21 mouse cellular contexts compared by ENCODE assay signal in the genomic region with DNA sequence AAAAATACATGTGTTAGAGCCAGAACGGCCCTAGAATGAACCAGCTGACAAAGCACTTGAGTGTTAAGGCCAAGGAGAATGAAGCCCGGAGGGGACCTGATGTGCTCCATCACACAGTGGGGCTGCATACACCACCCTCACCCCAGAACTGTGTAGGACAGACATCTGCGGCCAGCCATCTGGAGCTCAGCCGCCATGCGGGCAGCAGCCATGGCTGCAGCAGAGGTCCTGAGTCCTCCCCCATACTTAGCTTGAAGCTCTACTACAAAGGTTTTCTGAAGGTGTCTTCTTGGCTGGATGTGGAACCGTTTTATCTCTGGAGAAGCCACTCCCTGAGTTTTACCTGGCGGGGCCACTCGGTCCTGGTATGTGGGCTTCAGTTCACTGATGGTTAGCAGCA. TPM values are rescaled to one million over a fixed set of nuclear protein-coding genes. Genes with fewer than 3 reads are reported as not detected.
A peak's percentile ranks its signal among the peaks of the same experiment; 100 is the strongest.
DNase-seq lines count a peak whose midpoint lies in the region; ATAC-seq and TF ChIP-seq lines count a peak whose summit lies in the region.
"Had no signal": no experiment of that assay in that cellular context is flagged by ENCODE, and none has a peak within 500 bp of the region (broad histone marks: within the 10 kb centered on the region; RNA-seq: fewer than 3 reads in every experiment).

No protein-coding gene starts in this region.

- TF ChIP-seq POLR2A in kidney, adult 2 months (IDR thresholded peaks at IDR 0.05; ENCODE audit: low read depth, low read length), result no peak
- 0 out of 2 replicates have a peak, but pooled peaks have one; percentile 16 for TF ChIP-seq POLR2A in olfactory bulb, adult 2 months (IDR thresholded peaks at IDR 0.05; ENCODE audit: insufficient read depth, low read depth, low read length)

- H3K36me3 ChIP-seq in heart, embryonic 13.5 days, result peaks cover 61% of the 10 kb centered on the region
- peaks cover 47% of the 10 kb centered on the region for H3K36me3 ChIP-seq in kidney, adult 2 months (ENCODE audit: control insufficient read depth, insufficient read depth, low read length)
- H3K36me3 ChIP-seq in kidney, embryonic 15.5 days, result peaks cover 37% of the 10 kb centered on the region
- H3K36me3 ChIP-seq: embryonic facial prominence, embryonic 12.5 days; stomach, embryonic 15.5 days had no signal

- TF ChIP-seq CTCF in kidney, adult 2 months (conservative IDR thresholded peaks at IDR 0.05; ENCODE audit: insufficient read depth, insufficient read length, low read depth, low read length), result no peak
- no peak for TF ChIP-seq CTCF in olfactory bulb, adult 2 months (IDR thresholded peaks at IDR 0.05; ENCODE audit: insufficient read depth, low read depth, low read length)

- peak overlapping the region; percentile 86; the same call in 1 of the 2 replicates for H3K9ac ChIP-seq in heart, embryonic 13.5 days
- H3K9ac ChIP-seq in kidney, embryonic 15.5 days, result no peak overlapping the region
- H3K9ac ChIP-seq: embryonic facial prominence, embryonic 12.5 days; lung, embryonic 14.5 days; midbrain, embryonic 12.5 days; stomach, embryonic 15.5 days had no signal

- H3K4me1 ChIP-seq in heart, embryonic 13.5 days, result peaks cover 75% of the 10 kb centered on the region
- peaks cover 27% of the 10 kb centered on the region; the same call in 1 of the 2 replicates for H3K4me1 ChIP-seq in kidney, adult 2 months (ENCODE audit: control insufficient read depth, insufficient read depth, low read length)
- H3K4me1 ChIP-seq in kidney, embryonic 15.5 days, result peaks cover 12% of the 10 kb centered on the region
- H3K4me1 ChIP-seq in olfactory bulb, adult 2 months (ENCODE audit: control insufficient read depth, insufficient read depth, low read length), result peaks cover 17% of the 10 kb centered on the region

- H3K9me3 ChIP-seq in heart, embryonic 13.5 days, result no peaks in the 10 kb centered on the region
- no peaks in the 10 kb centered on the region for H3K9me3 ChIP-seq in kidney, embryonic 15.5 days (replicated peaks)
- H3K9me3 ChIP-seq: embryonic facial prominence, embryonic 12.5 days; midbrain, embryonic 12.5 days; stomach, embryonic 15.5 days had no signal

- WGBS in heart, embryonic 13.5 days, result 74% methylated on average over 8 of the region's 8 CpGs
- 49% methylated on average over 8 of the region's 8 CpGs for WGBS in kidney, adult 2 months
- WGBS in kidney, embryonic 15.5 days, result 86% methylated on average over 8 of the region's 8 CpGs
- 32% methylated on average over 8 of the region's 8 CpGs for WGBS in olfactory bulb, adult 2 months

- H3K4me3 ChIP-seq in heart, embryonic 13.5 days, result peak overlapping the region; percentile 88; the same call in 1 of the 2 replicates
- H3K4me3 ChIP-seq in kidney, adult 2 months (ENCODE audit: insufficient read depth, low read depth, low read length), result peak overlapping the region; percentile 46
- no peak overlapping the region for H3K4me3 ChIP-seq in kidney, embryonic 15.5 days (replicated peaks)
- H3K4me3 ChIP-seq in olfactory bulb, adult 2 months (ENCODE audit: insufficient read depth, low read depth, low read length), result peak overlapping the region; percentile 54
- H3K4me3 ChIP-seq: embryonic facial prominence, embryonic 12.5 days; midbrain, embryonic 12.5 days; stomach, embryonic 15.5 days had no signal

- no peak for ATAC-seq in heart, embryonic 13.5 days (ENCODE audit: extremely low read depth, insufficient number of reproducible peaks, low FRiP score, low TSS enrichment)
- ATAC-seq in kidney, embryonic 15.5 days (replicated peaks; ENCODE audit: low FRiP score), result no peak
- ATAC-seq: forebrain, embryonic 16.5 days; Patski had no signal

- H3K4me2 ChIP-seq in heart, embryonic 13.5 days, result peak overlapping the region; percentile 75
- H3K4me2 ChIP-seq in kidney, embryonic 15.5 days, result no peak overlapping the region
- H3K4me2 ChIP-seq: embryonic facial prominence, embryonic 12.5 days; lung, embryonic 14.5 days; midbrain, embryonic 12.5 days had no signal

- intact Hi-C loops in heart, postnatal 14 days (cut with DNase I), result loop anchor here (5.0 kb wide), 1 partner anchor 86 kb away; no protein-coding TSS in a partner anchor

- DNase-seq in heart, postnatal 14 days, result no peak
- DNase-seq in kidney, adult 2 months, result no peak
- peak; percentile 12 for DNase-seq in right cerebral cortex, postnatal 25 days
- no peak for DNase-seq in right cerebral cortex, adult 2 months (ENCODE audit: low spot score in 2 of 2)
- no peak for DNase-seq in lung, postnatal 25 days (ENCODE audit: low spot score)
- DNase-seq: adrenal gland, postnatal 14 days; cerebellum, adult 18-20 months; heart, postnatal 4 days; layer of hippocampus, postnatal 36 days; left cerebral cortex, postnatal 4 days; lung, embryonic 14.5 days; retina, postnatal 1 day had no signal

- peak overlapping the region; percentile 87 for H3K27ac ChIP-seq in heart, embryonic 13.5 days (replicated peaks)
- H3K27ac ChIP-seq in kidney, adult 2 months (ENCODE audit: insufficient read depth, low read depth, low read length), result peak overlapping the region; percentile 58
- no peak overlapping the region for H3K27ac ChIP-seq in kidney, embryonic 15.5 days
- peak overlapping the region; percentile 55 for H3K27ac ChIP-seq in olfactory bulb, adult 2 months (ENCODE audit: insufficient read depth, low read depth, low read length)
- H3K27ac ChIP-seq: embryonic facial prominence, embryonic 12.5 days; macrophage; midbrain, embryonic 12.5 days; stomach, embryonic 15.5 days had no signal

- no peaks in the 10 kb centered on the region for H3K27me3 ChIP-seq in heart, embryonic 13.5 days (replicated peaks)
- no peaks in the 10 kb centered on the region for H3K27me3 ChIP-seq in kidney, adult 2 months (replicated peaks; ENCODE audit: control insufficient read depth, insufficient read depth, low read length)
- H3K27me3 ChIP-seq in kidney, embryonic 15.5 days, result peaks cover 28% of the 10 kb centered on the region
- H3K27me3 ChIP-seq: Patski; stomach, embryonic 15.5 days had no signal

RNA-seq across cellular contexts. Expression of gene Atp1b1, which starts 5.0 kb away (rescaled TPM):
- polyA plus RNA-seq in heart, embryonic 13.5 days (2015; fragmentation: Nextera tagmentation; extraction: Ambion mirVana), result 293 and 324 TPM in 2 replicates
- total RNA-seq in heart, postnatal 14 days (2021), result 100 to 1,000 TPM; 452 to 466 TPM
- polyA plus RNA-seq in kidney, adult 2 months (2012; rRNA removed), result 945 and 1,094 TPM in 2 replicates
- 163 and 179 TPM in 2 replicates for polyA plus RNA-seq in kidney, embryonic 15.5 days (2015; fragmentation: Nextera tagmentation; extraction: Ambion mirVana)
- 868 and 1,072 TPM in 2 replicates for polyA plus RNA-seq in olfactory bulb, adult 2 months (2012; ENCODE audit: insufficient read depth, insufficient read length, low replicate concordance, missing spikeins)
